Mouse (Mus musculus) limb, embryonic 13.5 days (tissue): ENCODE data around the gene Pls3. TPM values are rescaled to one million over a fixed set of nuclear protein-coding genes. Genes with fewer than 3 reads are reported as not detected.
A peak's percentile ranks its signal among the peaks of the same experiment; 100 is the strongest.

ENCODE experiments used
- ATAC-seq: fragments of 200-750 bp; cut with Nextera tagmentation; 2 replicates; pipeline ENCODE4 v1.8.0; 2017; ENCODE audit warnings: low read depth, moderate number of reproducible peaks, moderate TSS enrichment; ENCODE audit not compliant: low FRiP score
- H3K27ac ChIP-seq: fragments of 300-500 bp; sonication (generic); 2 replicates; pipeline ENCODE4 v1.5.1; 2015; ENCODE audit warnings: inconsistent platforms, mild to moderate bottlenecking, moderate library complexity
- H3K27me3 ChIP-seq: fragments of 300-500 bp; sonication (generic); 2 replicates; pipeline ENCODE4 v1.6.1; 2015; ENCODE audit warnings: mild to moderate bottlenecking, inconsistent platforms
- H3K36me3 ChIP-seq: fragments of 300-500 bp; sonication (generic); 2 replicates; pipeline ENCODE4 v1.6.1; 2015; ENCODE audit warnings: inconsistent platforms, mild to moderate bottlenecking, moderate library complexity
- H3K4me1 ChIP-seq: fragments of 300-500 bp; sonication (generic); 2 replicates; pipeline ENCODE4 v1.6.1; 2015; ENCODE audit warnings: inconsistent platforms
- H3K4me2 ChIP-seq: fragments of 300-500 bp; sonication (generic); replicated peaks from 2 replicates; pipeline ENCODE4 v1.6.1; 2015; ENCODE audit warnings: inconsistent platforms, mild to moderate bottlenecking, moderate library complexity
- H3K4me3 ChIP-seq: fragments of 300-500 bp; sonication (generic); 2 replicates; pipeline ENCODE4 v1.5.1; 2015; ENCODE audit warnings: moderate library complexity, mild to moderate bottlenecking, inconsistent platforms
- H3K9ac ChIP-seq: fragments of 300-500 bp; sonication (generic); 2 replicates; pipeline ENCODE4 v1.6.1; 2015; ENCODE audit warnings: mild to moderate bottlenecking, inconsistent platforms
- H3K9me3 ChIP-seq: fragments of 300-500 bp; sonication (generic); 2 replicates; pipeline ENCODE4 v1.6.1; 2016; ENCODE audit warnings: inconsistent platforms
- WGBS: fragments of 180-500 bp; shearing (Covaris S2); methylation state at CpG from one replicate; pipeline ENCODE4 v1.1.7; 2015; 5-methylcytosine and 5-hydroxymethylcytosine counted together
- polyA plus RNA-seq: library from polyadenylated mRNA; unstranded; fragments of >200 nt; fragmentation: Nextera tagmentation; extraction: Ambion mirVana; gene quantifications from 2 replicates; pipeline ENCODE4 v1.2.1, GENCODE M21; 2015

Pls3 gene
- 112 and 117 TPM in 2 replicates for polyA plus RNA-seq

GRCm38 (mm10) chrX:75874332-75875291, at the start of gene Pls3:
Gene Pls3 (minus strand): TSS chrX:75875182.
- peak within 1 kb of the TSS; percentile 84 for H3K27ac ChIP-seq
- peak within 1 kb of the TSS; percentile 62 for H3K4me2 ChIP-seq
- peak within 1 kb of the TSS; percentile 53 for H3K4me3 ChIP-seq
- H3K4me1 ChIP-seq = no peaks in the 10 kb centered on the region
- no peaks in the 10 kb centered on the region for H3K36me3 ChIP-seq
- H3K27me3 ChIP-seq = peaks cover 9% of the 10 kb centered on the region
- ATAC-seq = peak; percentile 96
- H3K9me3 ChIP-seq = no peaks in the 10 kb centered on the region
- WGBS = 13% methylated on average over 30 of the region's 45 CpGs
- H3K9ac ChIP-seq = peak within 1 kb of the TSS; percentile 65

GRCm38 (mm10) chrX:75895716-75896115, 20.7 kb upstream of the Pls3 start:
- Histone ChIP-seq H3K36me3 (no peaks in the 10 kb centered on the region), H3K4me2 (no peak overlapping the region)
- no peak for ATAC-seq

GRCm38 (mm10) chrX:75875566-75875965, 584 bp upstream of the Pls3 start:
- Histone ChIP-seq H3K4me3 (peak overlapping the region; percentile 53), H3K27me3 (peaks cover 9% of the 10 kb centered on the region), H3K4me2 (peak overlapping the region; percentile 62), H3K9ac (no peak overlapping the region), H3K27ac (no peak overlapping the region), H3K36me3 (no peaks in the 10 kb centered on the region), H3K9me3 (no peaks in the 10 kb centered on the region), H3K4me1 (no peaks in the 10 kb centered on the region)
- 28% methylated on average over 5 of the region's 5 CpGs for WGBS
- no peak for ATAC-seq

More at GRCm38 (mm10) chrX:75895716-75896115, 20.7 kb upstream of the Pls3 start:
- H3K9ac ChIP-seq = no peak overlapping the region
- H3K4me1 ChIP-seq = no peaks in the 10 kb centered on the region
- no peak overlapping the region for H3K4me3 ChIP-seq
- H3K9me3 ChIP-seq = no peaks in the 10 kb centered on the region
- WGBS = 79% methylated on average over 6 of the region's 6 CpGs
- no peaks in the 10 kb centered on the region for H3K27me3 ChIP-seq
- H3K27ac ChIP-seq = no peak overlapping the region

GRCm38 (mm10) chrX:75873813-75874212, 1.2 kb downstream of the Pls3 start:
- peak overlapping the region; percentile 52; the same call in 1 of the 2 replicates for H3K27ac ChIP-seq
- peak overlapping the region; percentile 62 for H3K4me2 ChIP-seq
- peak overlapping the region; percentile 53 for H3K4me3 ChIP-seq
- H3K36me3 ChIP-seq = no peaks in the 10 kb centered on the region
- ATAC-seq = peak; percentile 42; the same call in 1 of the 2 replicates
- no peaks in the 10 kb centered on the region for H3K4me1 ChIP-seq
- 19% methylated on average over 15 of the region's 15 CpGs for WGBS
- peaks cover 9% of the 10 kb centered on the region for H3K27me3 ChIP-seq
- H3K9ac ChIP-seq = peak overlapping the region; percentile 65
- no peaks in the 10 kb centered on the region for H3K9me3 ChIP-seq

- peak overlapping the region; percentile 53 for H3K4me3 ChIP-seq
- H3K27me3 ChIP-seq = peaks cover 9% of the 10 kb centered on the region
- H3K36me3 ChIP-seq = no peaks in the 10 kb centered on the region
- no peak for ATAC-seq
- H3K9me3 ChIP-seq = no peaks in the 10 kb centered on the region
- peak overlapping the region; percentile 52; the same call in 1 of the 2 replicates for H3K27ac ChIP-seq
- no peaks in the 10 kb centered on the region for H3K4me1 ChIP-seq
- 27% methylated on average over 4 of the region's 4 CpGs for WGBS
- peak overlapping the region; percentile 62 for H3K4me2 ChIP-seq
- H3K9ac ChIP-seq = no peak overlapping the region
These were observed 1.7 kb downstream of the Pls3 start for GRCm38 (mm10) chrX:75873253-75873652.

- no peak for ATAC-seq
- Histone ChIP-seq H3K9ac (no peak overlapping the region), H3K9me3 (no peaks in the 10 kb centered on the region), H3K4me2 (no peak overlapping the region), H3K27me3 (peaks cover 9% of the 10 kb centered on the region), H3K4me1 (no peaks in the 10 kb centered on the region), H3K4me3 (no peak overlapping the region), H3K27ac (no peak overlapping the region), H3K36me3 (no peaks in the 10 kb centered on the region)
- 76% methylated on average over 2 of the region's 2 CpGs for WGBS
These were observed 3.1 kb downstream of the Pls3 start for GRCm38 (mm10) chrX:75871855-75872254.

GRCm38 (mm10) chrX:75861715-75862114, 13.3 kb downstream of the Pls3 start:
- no peak overlapping the region for H3K27ac ChIP-seq
- no peaks in the 10 kb centered on the region for H3K9me3 ChIP-seq
- H3K9ac ChIP-seq = no peak overlapping the region
- H3K27me3 ChIP-seq = no peaks in the 10 kb centered on the region; the same call in 1 of the 2 replicates
- no peak overlapping the region for H3K4me2 ChIP-seq
- no peaks in the 10 kb centered on the region for H3K36me3 ChIP-seq
- ATAC-seq = no peak
- H3K4me1 ChIP-seq = no peaks in the 10 kb centered on the region
- H3K4me3 ChIP-seq = no peak overlapping the region
- 86% methylated on average over 3 of the region's 3 CpGs for WGBS

- H3K27me3 ChIP-seq = no peaks in the 10 kb centered on the region
- no peak overlapping the region for H3K9ac ChIP-seq
- H3K4me2 ChIP-seq = no peak overlapping the region
- no peak overlapping the region for H3K4me3 ChIP-seq
- no peak for ATAC-seq
- no peaks in the 10 kb centered on the region for H3K9me3 ChIP-seq
- no peak overlapping the region for H3K27ac ChIP-seq
- WGBS = 94% methylated on average over 3 of the region's 3 CpGs
- no peaks in the 10 kb centered on the region for H3K36me3 ChIP-seq
- no peaks in the 10 kb centered on the region for H3K4me1 ChIP-seq
These were observed 20.7 kb downstream of the Pls3 start for GRCm38 (mm10) chrX:75854294-75854693.

GRCm38 (mm10) chrX:75844290-75844689, 30.7 kb downstream of the Pls3 start:
- Histone ChIP-seq H3K27me3 (no peaks in the 10 kb centered on the region), H3K36me3 (no peaks in the 10 kb centered on the region), H3K9ac (no peak overlapping the region), H3K9me3 (no peaks in the 10 kb centered on the region), H3K27ac (no peak overlapping the region), H3K4me3 (no peak overlapping the region), H3K4me1 (peaks cover 6% of the 10 kb centered on the region; the same call in 1 of the 2 replicates), H3K4me2 (no peak overlapping the region)
- 81% methylated on average over 4 of the region's 4 CpGs for WGBS
- no peak for ATAC-seq

GRCm38 (mm10) chrX:75842835-75843234, 32.1 kb downstream of the Pls3 start:
- no peak overlapping the region for H3K27ac ChIP-seq
- H3K27me3 ChIP-seq = no peaks in the 10 kb centered on the region
- H3K36me3 ChIP-seq = no peaks in the 10 kb centered on the region
- H3K4me1 ChIP-seq = peaks cover 6% of the 10 kb centered on the region; the same call in 1 of the 2 replicates
- no peak overlapping the region for H3K4me2 ChIP-seq
- ATAC-seq = no peak
- WGBS = 65% methylated on average over 9 of the region's 9 CpGs
- no peak overlapping the region for H3K4me3 ChIP-seq
- no peaks in the 10 kb centered on the region for H3K9me3 ChIP-seq
- H3K9ac ChIP-seq = no peak overlapping the region

- H3K27me3 ChIP-seq = no peaks in the 10 kb centered on the region
- no peak for ATAC-seq
- H3K9me3 ChIP-seq = no peaks in the 10 kb centered on the region
- H3K36me3 ChIP-seq = no peaks in the 10 kb centered on the region
- H3K4me3 ChIP-seq = no peak overlapping the region
- H3K27ac ChIP-seq = no peak overlapping the region
- 84% methylated on average over 2 of the region's 2 CpGs for WGBS
- H3K9ac ChIP-seq = no peak overlapping the region
- H3K4me1 ChIP-seq = peaks cover 6% of the 10 kb centered on the region; the same call in 1 of the 2 replicates
- H3K4me2 ChIP-seq = no peak overlapping the region
These were observed 32.9 kb downstream of the Pls3 start for GRCm38 (mm10) chrX:75842120-75842519.

- no peak overlapping the region for H3K9ac ChIP-seq
- H3K9me3 ChIP-seq = no peaks in the 10 kb centered on the region
- no peak overlapping the region for H3K4me3 ChIP-seq
- WGBS = 83% methylated on average over 4 of the region's 4 CpGs
- no peak overlapping the region for H3K27ac ChIP-seq
- H3K4me2 ChIP-seq = no peak overlapping the region
- peaks cover 6% of the 10 kb centered on the region; the same call in 1 of the 2 replicates for H3K4me1 ChIP-seq
- no peaks in the 10 kb centered on the region for H3K27me3 ChIP-seq
- no peak for ATAC-seq
- H3K36me3 ChIP-seq = no peaks in the 10 kb centered on the region
These were observed 34.7 kb downstream of the Pls3 start for GRCm38 (mm10) chrX:75840263-75840662.
